Mouse (Mus musculus) lung, adult 18-20 months (tissue): ENCODE data around the gene Olfr691.
"Not testable (repeated sequence)": the region's sequence is repeated elsewhere in the genome, so short reads cannot be mapped to it uniquely, and the experiment has no call there.

Experiments used
- DNase-seq, 2 experiments: peaks; one replicate each; pipeline ENCODE4 v3.0.0; 2022; ENCODE audit warnings: mixed read lengths in 2 of 2

Gene Olfr691

DNA sequence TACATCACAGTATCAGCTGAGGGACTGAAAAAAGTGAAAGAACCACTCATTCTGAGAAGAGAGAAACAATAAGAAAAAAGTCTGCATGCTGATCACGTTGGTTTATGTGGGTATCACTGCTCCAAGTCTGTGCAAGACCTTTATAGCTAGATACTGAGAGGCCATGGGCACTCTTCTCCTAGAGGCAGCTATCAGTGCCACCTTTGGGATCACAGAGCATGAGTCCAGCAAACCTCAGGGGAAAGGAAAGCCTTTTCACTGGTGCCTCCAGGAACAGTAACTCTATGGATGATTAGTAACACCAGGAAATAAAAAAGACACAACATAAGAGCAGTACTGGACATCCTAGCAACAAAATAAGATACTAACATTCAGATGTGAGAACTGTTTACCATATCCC, at the start of gene Olfr691:
Gene Olfr691 (minus strand): TSS at position 101 of the 400 bp plus-strand sequence.
- no peak for DNase-seq

- DNase-seq, result no peak
Observed at GRCm38 (mm10) chr7:105390236-105390635, 48.2 kb upstream of the Olfr691 start.

DNA sequence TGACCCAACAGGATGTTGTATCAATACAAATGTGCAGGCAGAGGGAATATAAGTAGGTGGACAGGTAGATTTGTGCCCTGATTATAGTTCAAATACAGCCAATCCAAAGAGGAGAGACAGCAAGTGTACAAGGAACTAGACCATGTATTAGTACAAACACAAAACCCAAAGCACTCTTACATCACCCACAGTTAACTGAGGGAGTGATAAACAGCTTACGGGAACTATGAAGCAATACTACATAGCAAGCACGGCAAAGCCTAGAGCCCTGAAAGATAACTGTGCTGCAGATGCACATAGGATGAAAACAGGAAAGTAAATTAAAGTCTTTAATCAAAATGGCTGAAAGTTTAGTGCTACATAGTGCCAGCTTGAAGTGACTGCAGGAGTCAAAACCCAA, 45.6 kb upstream of the Olfr691 start:
- no peak for DNase-seq

- no peak for DNase-seq
Observed at GRCm38 (mm10) chr7:105380329-105380728, 38.3 kb upstream of the Olfr691 start.

GRCm38 (mm10) chr7:105374866-105375265, 32.8 kb upstream of the Olfr691 start, which contains the start of gene Gm5901:
Gene Gm5901, plus strand, starts transcription at chr7:105375038.
- no peak for DNase-seq

DNA sequence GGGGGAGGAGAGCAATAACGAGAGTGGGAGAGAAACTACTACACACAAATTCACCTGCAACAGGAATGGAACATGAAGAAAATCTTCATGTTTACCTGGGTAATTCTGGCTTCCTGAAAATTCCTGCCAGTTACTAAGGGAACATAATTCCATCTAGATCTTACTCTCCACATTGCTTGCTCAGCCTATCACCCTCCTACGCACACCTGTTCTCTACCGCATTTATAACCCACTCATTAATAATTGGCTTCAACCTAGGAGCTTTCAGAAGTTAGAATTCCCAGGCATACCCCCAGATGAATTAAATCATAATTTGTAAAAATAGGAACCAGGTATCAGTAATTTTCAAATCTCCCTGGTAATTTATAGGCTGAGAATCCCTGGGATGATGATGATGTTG, 31.9 kb upstream of the Olfr691 start:
- DNase-seq, result no peak

GRCm38 (mm10) chr7:105373509-105373908, 31.4 kb upstream of the Olfr691 start:
- no peak for DNase-seq

DNA sequence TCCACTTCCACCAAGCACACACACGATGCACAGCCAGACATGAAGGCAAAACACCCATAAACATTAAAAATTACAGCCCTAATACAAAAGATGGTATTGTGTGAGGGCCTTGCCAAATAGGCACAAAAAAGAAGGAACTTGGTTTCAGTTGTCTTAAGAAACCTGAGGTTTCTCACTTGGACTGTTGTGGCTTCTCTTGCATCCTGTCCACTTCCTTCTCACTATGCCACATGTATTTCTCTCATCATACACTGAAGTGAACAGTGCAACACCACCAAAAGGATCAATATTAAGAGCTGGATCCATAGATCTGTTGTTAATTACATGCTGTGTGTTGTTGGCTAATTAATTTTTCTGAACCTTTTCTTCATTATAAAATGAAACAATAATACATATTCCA, 30.8 kb upstream of the Olfr691 start:
- no peak for DNase-seq

GRCm38 (mm10) chr7:105368521-105368920, 26.5 kb upstream of the Olfr691 start:
- no peak for DNase-seq

DNA sequence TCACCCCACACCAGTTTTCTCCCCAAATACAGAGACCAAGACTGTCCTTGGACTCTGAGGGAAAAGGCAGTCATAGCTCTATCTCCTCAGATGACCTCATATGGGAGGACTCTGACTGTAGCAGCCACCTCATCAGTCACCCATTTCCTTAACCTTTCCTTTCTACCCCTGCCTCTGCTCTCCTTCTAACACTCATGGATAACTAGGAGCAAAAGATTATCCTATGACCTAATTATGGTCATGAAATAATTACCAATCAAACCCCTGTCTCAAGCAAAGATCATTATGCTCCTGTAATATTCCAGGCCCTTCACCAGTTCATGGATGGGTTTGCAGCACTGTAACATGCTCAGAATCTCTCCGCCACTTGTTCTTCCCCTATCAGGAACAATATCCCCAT, 25.9 kb upstream of the Olfr691 start, which contains the start of gene Olfr692:
Gene Olfr692 (plus strand): TSS at position 301 of the 400 bp plus-strand sequence.
- no peak for DNase-seq

GRCm38 (mm10) chr7:105367268-105367667, 25.2 kb upstream of the Olfr691 start:
- no peak for DNase-seq

GRCm38 (mm10) chr7:105361713-105362112, 19.6 kb upstream of the Olfr691 start:
- DNase-seq, result no peak

DNA sequence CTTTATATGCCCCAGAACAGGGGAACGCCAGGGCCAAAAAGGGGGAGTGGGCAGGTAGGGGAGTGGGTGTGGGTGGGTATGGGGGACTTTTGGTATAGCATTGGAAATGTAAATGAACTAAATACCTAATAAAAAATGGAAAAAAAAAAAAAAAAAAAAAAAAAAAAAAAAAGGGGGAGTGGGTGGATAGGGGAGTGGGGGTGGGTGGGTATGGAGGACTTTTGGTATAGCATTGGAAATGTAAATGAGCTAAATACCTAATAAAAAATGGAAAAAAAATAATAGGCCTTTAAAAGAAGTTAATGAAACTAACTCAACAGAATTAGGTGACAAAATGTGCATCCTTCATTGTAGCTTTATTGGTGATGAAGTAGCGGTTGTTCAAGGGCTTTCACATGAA, 14.4 kb upstream of the Olfr691 start:
- DNase-seq, result not testable (repeated sequence)

GRCm38 (mm10) chr7:105356064-105356463, 14.0 kb upstream of the Olfr691 start:
- DNase-seq, result not testable (repeated sequence)

DNA sequence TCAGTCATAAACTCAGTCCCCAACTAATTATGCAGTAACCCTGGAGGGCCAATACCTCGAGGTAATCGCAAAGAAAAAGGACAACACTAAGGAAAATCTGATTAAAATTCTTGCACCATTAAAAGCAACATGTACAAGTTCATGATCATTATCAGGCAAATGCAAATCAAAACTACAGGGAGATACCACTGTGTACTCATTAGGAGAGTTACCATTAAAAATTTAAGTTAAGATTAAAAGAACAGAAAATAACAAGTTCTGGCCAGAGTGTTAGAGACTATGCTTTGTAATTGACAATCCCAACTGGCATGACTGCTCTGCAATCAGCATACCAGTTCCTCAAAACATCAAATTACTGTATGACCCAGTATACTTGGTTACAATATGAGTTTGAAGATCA, 682 bp upstream of the Olfr691 start:
- no peak for DNase-seq

GRCm38 (mm10) chr7:105334004-105334403, 8.1 kb downstream of the Olfr691 start, which contains the start of gene Olfr690:
Gene Olfr690, minus strand, starts transcription at chr7:105334104.
- no peak for DNase-seq

DNA sequence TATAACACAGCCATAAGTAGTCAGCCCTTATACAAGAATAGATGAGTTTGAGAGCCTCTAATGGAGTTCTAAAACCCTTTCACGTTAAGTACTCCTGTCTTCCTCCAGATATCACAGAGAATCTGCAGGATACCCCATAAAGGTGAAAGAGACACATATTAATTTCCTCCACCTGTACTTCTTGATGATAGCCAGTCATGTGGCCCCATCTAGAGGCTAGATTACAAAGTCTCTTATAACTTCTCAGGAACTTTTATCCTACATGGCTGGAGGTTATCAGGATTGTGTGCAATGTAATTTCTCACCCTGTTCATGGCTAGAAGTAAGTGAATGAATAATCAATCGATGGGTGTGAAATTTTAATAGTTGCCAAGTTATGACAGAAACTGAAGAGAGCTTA, 16.8 kb downstream of the Olfr691 start:
- no peak for DNase-seq

DNA sequence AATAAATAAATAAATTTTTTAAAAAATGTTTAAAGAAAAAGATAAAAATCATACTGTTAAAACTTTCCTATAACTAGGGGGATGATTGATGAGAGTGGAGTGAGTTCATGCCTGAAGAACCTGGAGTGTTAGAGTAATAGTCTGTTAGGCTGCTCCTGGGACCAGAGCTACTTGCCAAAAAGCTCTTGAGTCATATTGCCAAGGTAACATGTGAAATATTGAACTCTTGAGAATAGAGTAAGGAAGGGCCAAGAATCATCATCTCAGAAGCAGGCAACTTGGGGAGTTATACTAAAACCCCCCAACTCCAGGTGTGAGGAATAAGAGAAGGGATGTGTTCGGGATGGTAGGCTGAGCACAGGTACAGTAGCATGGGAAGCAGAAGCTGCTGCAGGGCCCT, 31.2 kb downstream of the Olfr691 start, which contains the start of gene Olfr689:
Gene Olfr689 (plus strand): TSS at position 301 of the 400 bp plus-strand sequence.
- DNase-seq, result no peak

DNA sequence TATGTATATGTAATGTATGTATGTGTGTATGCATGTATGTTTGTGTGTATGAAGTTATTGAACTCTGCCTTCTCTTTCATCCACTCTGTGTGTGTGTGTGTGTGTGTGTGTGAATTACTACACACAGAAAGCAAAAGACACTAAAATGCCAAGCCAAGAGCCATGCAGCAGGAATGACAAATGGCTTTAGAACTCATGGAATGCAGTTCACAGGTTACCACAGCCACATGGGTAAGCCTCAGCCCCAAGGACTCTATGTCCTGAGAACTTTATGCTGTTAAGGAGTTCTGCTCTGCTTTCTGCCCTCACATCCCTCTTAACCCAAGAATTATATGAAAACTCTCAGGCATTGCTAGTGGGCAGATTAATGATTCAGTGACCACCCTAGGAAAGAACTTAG, 52.0 kb downstream of the Olfr691 start:
- no peak for DNase-seq

DNA sequence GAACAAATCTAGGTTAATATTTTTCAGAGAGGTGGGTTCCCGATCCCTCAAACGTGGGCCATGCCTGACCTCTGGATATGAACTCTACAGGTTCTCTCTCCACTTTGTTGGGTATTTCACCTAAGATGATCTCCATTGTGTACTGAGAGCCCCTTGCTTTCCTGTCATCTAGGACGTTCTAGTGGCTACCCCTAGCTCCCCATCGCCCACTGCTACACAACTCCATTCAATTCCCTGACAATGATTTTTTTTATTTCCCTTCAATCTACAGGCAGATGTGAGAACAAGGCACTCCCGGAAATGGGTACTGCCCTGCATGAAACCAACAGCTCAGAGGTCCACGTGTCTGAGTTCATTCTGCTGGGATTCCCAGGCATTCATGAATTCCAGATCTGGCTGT, 54.3 kb downstream of the Olfr691 start, which contains the start of gene Olfr688:
Gene Olfr688 (plus strand): TSS at position 301 of the 400 bp plus-strand sequence.
- DNase-seq, result no peak
